Mouse (Mus musculus) brain, embryonic 14.5 days (tissue): ENCODE results near the gene Fmo1.

Experiments used
- CTCF ChIP-seq: fragments of 200-500 bp; IDR thresholded peaks from 2 replicates; pipeline ENCODE4 v1.5.1; 2012; ENCODE audit warnings: inconsistent platforms, mild to moderate bottlenecking, moderate library complexity, borderline replicate concordance; ENCODE audit not compliant: insufficient read depth, insufficient read length; ENCODE audit errors: extremely low read depth
- POLR2A ChIP-seq: fragments of 200-500 bp; IDR thresholded peaks from 2 replicates; pipeline ENCODE4 v1.6.1; 2012; ENCODE audit warnings: mild to moderate bottlenecking, inconsistent platforms, borderline replicate concordance; ENCODE audit not compliant: poor library complexity, insufficient read depth, insufficient read length, severe bottlenecking; ENCODE audit errors: extremely low read depth

DNA sequence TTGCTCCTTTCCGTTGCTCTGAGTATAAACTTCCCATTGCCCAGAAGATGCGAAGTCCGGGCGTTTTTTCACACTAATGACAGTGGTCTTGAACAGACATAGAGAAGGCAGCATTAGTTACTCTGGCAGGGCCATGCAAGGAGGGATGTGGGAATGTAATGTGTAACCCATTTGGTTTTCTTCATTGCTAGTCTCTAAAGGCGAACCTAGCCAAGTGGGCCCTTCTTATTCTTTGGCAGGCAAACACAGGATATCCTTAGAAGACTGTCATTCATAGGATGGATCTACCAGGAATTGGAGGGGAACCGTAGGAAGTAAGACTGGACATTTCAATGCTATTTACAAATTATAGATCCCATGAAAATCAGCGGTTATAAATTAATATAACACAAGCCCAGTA lies 21.2 kb upstream of the Fmo1 start:
- TF ChIP-seq CTCF = no peak
- TF ChIP-seq POLR2A = no peak
